Mouse (Mus musculus): ENCODE results near the gene Usp31. TPM values are rescaled to one million over a fixed set of nuclear protein-coding genes. Genes with fewer than 3 reads are reported as not detected.

Gene Usp31
- polyA plus RNA-seq (2012; rRNA removed), result 5.5 and 6.6 TPM in 2 replicates

DNA sequence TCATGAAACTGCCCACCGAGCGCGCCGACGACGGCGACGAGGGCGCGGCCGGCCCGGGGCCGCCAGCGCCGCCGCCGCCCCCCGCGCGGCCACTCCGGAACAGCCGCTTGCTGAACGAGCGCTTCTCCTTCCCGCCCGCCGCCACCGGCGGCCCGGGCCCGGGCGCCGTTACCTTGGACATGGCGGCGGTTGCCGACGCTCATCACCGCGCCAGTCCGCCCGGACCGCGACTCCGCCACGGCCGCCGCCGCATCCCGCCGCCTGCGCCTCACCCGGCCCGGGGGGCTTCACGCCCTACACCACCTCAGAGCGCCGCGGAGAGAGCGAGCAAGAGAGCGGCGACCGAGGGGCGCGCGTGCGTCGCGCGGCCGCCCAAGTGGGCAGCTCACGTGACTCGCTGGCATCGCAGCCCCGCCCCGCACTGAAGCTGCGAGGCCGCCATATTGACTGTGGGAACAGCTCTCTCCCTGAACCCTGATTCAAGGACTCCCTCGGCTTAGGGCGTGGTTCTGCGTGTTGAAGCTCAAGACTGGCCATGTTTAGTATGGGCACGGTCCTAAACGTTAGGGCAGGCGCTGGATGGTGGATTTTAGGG is at the start of gene Usp31:
Gene Usp31 (minus strand): TSS at position 181 of the 595 bp plus-strand sequence.
- under 1% methylated on average over 67 of the region's 82 CpGs for WGBS
- peak; percentile 92 for DNase-seq
- peak; percentile 46; the same call in 1 of the 2 replicates for TF ChIP-seq POLR2A (IDR thresholded peaks at IDR 0.05; ENCODE audit: borderline replicate concordance, extremely low read depth, low read depth, low read length)
- TF ChIP-seq CTCF (IDR thresholded peaks at IDR 0.05; ENCODE audit: insufficient read depth, low read length), result no peak
- H3K4me3 ChIP-seq (replicated peaks; ENCODE audit: extremely low read depth, low read depth, low read length), result peak within 1 kb of the TSS; percentile 79
- no peaks in the 10 kb centered on the region; the same call in 1 of the 2 replicates for H3K4me1 ChIP-seq (ENCODE audit: control insufficient read depth, insufficient read depth, low read length)

DNA sequence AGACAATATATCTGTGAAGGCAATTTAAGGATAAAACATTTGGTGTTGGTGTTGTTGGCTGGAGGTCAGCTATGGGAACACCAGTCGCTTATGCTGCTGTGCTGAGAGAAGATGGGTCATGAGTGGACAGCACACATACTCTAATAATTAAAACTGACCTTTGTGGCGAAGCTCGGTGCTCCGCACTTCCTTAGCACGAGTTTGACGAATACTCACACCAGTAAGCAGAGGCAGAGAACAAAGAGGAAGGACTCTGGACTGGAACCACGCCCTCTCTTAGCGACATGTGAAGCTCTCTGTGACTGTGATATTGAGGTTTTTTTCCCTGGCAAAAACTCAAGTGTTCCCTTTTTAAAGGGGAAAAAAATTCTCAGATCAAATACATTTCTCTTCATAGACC is 47.7 kb upstream of the Usp31 start:
- 38% methylated on average over 8 of the region's 8 CpGs for WGBS
- no peak overlapping the region for H3K4me3 ChIP-seq (replicated peaks; ENCODE audit: extremely low read depth, low read depth, low read length)
- DNase-seq, result no peak
- TF ChIP-seq CTCF (IDR thresholded peaks at IDR 0.05; ENCODE audit: insufficient read depth, low read length), result no peak
- no peak for TF ChIP-seq POLR2A (IDR thresholded peaks at IDR 0.05; ENCODE audit: borderline replicate concordance, extremely low read depth, low read depth, low read length)
- H3K4me1 ChIP-seq (ENCODE audit: control insufficient read depth, insufficient read depth, low read length), result no peaks in the 10 kb centered on the region

DNA sequence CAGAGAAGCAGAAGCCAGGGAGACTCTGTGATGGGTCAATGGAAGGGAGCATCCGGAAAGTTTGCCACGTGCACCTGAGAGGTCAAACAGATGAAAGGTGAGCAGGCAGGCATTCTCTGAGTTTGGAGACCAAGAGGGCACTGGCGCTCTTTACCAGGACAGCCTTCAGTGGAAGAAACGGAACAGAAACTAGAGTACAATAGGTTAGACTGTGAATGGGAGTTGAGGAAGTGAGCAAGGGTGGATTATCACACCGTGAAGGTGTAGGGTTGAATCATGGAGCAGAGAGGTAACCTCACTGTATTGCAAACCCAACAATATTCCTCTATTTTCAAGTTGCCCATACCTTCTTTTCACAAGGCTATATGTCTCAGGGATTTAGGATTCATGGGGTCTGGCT is 43.2 kb upstream of the Usp31 start:
- TF ChIP-seq CTCF (IDR thresholded peaks at IDR 0.05; ENCODE audit: insufficient read depth, low read length), result no peak
- no peak for TF ChIP-seq POLR2A (IDR thresholded peaks at IDR 0.05; ENCODE audit: borderline replicate concordance, extremely low read depth, low read depth, low read length)
- Histone ChIP-seq H3K4me3 (replicated peaks; ENCODE audit: extremely low read depth, low read depth, low read length) (no peak overlapping the region), H3K4me1 (ENCODE audit: control insufficient read depth, insufficient read depth, low read length) (no peaks in the 10 kb centered on the region)
- 75% methylated on average over 5 of the region's 5 CpGs for WGBS
- no peak for DNase-seq

DNA sequence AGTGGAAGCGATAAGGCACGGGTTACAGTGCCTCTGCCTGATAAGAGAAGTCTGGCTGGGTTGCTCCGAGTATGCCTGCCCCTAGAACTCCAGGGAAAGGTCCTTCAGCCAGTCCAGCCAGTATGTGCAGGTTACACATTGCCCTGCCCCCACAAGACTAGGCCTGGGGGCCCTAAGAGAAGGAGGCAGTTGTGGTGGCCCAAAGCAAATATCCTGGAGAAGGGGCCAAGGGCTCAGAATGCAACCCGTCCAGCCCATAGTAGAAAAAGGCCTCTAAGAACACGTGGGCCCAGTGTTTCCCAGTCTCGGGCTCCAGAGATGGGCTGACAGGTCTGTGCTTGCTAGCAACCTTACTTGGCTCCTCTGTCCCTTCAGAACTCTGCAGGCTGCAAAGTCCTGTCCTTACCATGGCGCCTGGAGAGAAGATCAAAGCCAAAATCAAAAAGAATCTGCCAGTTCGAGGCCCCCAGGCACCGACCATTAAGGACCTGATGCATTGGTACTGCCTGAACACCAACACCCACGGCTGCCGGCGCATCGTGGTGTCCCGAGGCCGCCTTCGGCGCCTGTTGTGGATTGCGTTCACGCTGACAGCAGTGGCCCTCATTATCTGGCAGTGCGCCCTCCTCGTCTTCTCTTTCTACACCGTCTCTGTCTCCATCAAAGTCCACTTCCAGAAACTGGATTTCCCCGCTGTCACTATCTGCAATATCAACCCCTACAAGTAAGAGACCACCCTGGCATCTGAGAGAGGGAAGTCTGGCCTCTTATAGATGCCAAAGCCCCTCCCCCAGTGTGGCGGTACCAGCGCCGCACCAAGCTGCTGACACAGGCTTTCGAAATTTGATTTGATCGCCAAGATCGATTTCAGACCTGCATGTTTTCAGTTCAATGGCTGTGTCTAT is 30.7 kb upstream of the Usp31 start:
- TF ChIP-seq POLR2A (IDR thresholded peaks at IDR 0.05; ENCODE audit: borderline replicate concordance, extremely low read depth, low read depth, low read length) (no peak), CTCF (IDR thresholded peaks at IDR 0.05; ENCODE audit: insufficient read depth, low read length) (no peak)
- WGBS, result 50% methylated on average over 29 of the region's 29 CpGs
- Histone ChIP-seq H3K4me1 (ENCODE audit: control insufficient read depth, insufficient read depth, low read length) (0 out of 2 replicates have a peak, but pooled peaks cover 2% of the 10 kb centered on the region), H3K4me3 (replicated peaks; ENCODE audit: extremely low read depth, low read depth, low read length) (no peak overlapping the region)
- peak; percentile 25 for DNase-seq

DNA sequence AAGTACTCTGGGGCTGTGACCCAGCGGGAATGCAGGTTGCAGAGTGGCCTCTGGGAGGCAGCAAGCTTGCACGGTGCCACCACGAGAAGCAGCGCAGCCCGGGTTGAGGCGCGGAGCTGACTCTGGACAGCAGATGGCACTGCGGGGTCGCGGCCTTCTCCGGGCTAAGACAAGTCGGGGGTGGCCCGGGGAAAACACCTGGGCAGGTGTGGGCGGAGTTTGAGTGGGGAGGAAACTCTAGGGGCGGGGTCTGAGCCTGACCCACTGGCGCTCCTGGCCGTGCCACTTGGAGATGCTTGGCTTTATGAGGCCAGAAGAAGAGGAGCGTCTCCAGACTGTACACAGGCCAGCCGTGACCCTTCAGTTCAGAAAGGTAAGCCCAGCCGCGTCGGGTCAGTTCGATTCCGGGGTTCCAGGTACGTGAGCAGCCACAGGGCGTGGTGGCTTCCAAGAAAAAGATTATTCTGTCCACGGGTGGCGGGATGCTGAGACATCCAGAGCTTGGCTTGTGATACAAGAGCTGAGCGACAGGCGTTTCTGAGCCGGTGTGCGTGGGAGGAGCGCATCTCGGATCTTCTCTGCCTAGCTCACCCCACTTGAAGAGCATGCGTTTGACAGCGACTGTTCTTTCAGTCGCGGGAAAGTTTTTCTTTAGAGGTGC is 27.2 kb upstream of the Usp31 start, which contains the start of gene Scnn1g:
Gene Scnn1g (plus strand): TSS at position 309 of the 661 bp plus-strand sequence.
- 3% methylated on average over 38 of the region's 38 CpGs for WGBS
- Histone ChIP-seq H3K4me1 (ENCODE audit: control insufficient read depth, insufficient read depth, low read length) (0 out of 2 replicates have a peak, but pooled peaks cover 2% of the 10 kb centered on the region), H3K4me3 (replicated peaks; ENCODE audit: extremely low read depth, low read depth, low read length) (peak within 1 kb of the TSS; percentile 63)
- DNase-seq, result peak; percentile 88
- TF ChIP-seq POLR2A (IDR thresholded peaks at IDR 0.05; ENCODE audit: borderline replicate concordance, extremely low read depth, low read depth, low read length), result peak; percentile 44; the same call in 1 of the 2 replicates
- peak; percentile 74 for TF ChIP-seq CTCF (IDR thresholded peaks at IDR 0.05; ENCODE audit: insufficient read depth, low read length)

DNA sequence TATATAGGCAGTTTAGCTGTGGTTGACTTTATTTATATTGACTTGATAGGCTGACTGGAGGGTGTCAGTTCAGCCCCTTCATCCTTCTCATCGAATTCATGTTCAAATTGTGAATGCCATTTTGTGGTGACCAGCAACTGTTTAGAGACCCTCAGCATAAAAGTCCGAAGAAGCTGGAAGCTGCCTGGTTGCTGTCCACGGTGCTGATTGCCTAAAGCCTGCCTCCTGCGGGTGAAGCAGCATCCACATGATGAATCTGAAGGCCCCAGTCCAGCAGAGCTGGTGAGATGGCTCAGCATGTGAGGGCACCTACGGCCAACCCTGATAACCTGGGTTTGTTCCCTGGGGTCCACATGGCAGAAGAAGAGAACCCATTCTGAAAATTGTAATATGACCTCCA is 23.2 kb upstream of the Usp31 start:
- DNase-seq, result peak; percentile 25
- TF ChIP-seq POLR2A (IDR thresholded peaks at IDR 0.05; ENCODE audit: borderline replicate concordance, extremely low read depth, low read depth, low read length), result no peak
- TF ChIP-seq CTCF (IDR thresholded peaks at IDR 0.05; ENCODE audit: insufficient read depth, low read length), result peak; percentile 34; the same call in 1 of the 2 replicates
- 16% methylated on average over 5 of the region's 5 CpGs for WGBS
- 0 out of 2 replicates have a peak, but pooled peaks cover 2% of the 10 kb centered on the region for H3K4me1 ChIP-seq (ENCODE audit: control insufficient read depth, insufficient read depth, low read length)
- H3K4me3 ChIP-seq (replicated peaks; ENCODE audit: extremely low read depth, low read depth, low read length), result no peak overlapping the region

DNA sequence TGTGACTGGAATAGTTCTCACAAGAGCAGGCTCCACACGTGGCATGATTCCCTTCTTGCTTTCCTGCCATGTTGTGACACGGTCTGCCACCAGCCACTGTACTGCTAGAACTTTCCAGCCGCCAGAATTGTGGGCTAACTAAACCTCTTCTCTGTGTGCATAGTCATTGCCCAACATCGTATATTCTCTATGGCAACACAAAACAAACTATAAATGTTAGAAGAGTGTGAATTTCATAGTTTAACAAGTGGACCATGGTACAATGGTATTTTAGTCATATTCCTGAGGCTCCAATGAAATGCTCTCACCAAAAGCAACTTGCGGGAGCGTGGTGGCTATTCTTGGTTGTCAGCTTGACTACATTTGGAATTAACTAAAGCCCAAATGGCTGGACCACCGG is 10.0 kb upstream of the Usp31 start:
- TF ChIP-seq POLR2A (IDR thresholded peaks at IDR 0.05; ENCODE audit: borderline replicate concordance, extremely low read depth, low read depth, low read length) (no peak), CTCF (IDR thresholded peaks at IDR 0.05; ENCODE audit: insufficient read depth, low read length) (no peak)
- no peak overlapping the region for H3K4me3 ChIP-seq (replicated peaks; ENCODE audit: extremely low read depth, low read depth, low read length)
- H3K4me1 ChIP-seq (ENCODE audit: control insufficient read depth, insufficient read depth, low read length), result no peaks in the 10 kb centered on the region
- DNase-seq, result no peak
- 64% methylated on average over 7 of the region's 7 CpGs for WGBS

DNA sequence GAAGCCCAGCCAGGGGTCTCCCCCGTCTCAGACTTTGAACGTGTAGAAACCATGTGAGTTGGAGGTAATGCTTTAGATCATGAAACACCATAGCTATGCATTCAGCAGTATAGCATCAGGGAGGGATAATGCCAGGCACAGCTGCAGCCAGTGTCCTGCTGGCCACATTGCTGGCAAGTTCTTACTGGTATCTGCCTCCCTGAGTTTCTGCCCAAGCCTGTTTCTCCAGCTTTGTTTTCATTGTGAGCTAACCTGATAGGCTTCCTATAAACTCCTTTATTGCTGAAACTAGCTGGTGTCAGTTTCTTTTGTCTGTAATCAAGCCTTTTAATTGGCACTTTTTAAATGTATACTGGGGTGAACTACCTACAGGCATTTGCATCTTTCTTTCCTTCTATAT is 4.1 kb upstream of the Usp31 start:
- DNase-seq, result no peak
- WGBS, result 51% methylated on average over 2 of the region's 2 CpGs
- Histone ChIP-seq H3K4me1 (ENCODE audit: control insufficient read depth, insufficient read depth, low read length) (no peaks in the 10 kb centered on the region), H3K4me3 (replicated peaks; ENCODE audit: extremely low read depth, low read depth, low read length) (no peak overlapping the region)
- TF ChIP-seq POLR2A (IDR thresholded peaks at IDR 0.05; ENCODE audit: borderline replicate concordance, extremely low read depth, low read depth, low read length) (no peak), CTCF (IDR thresholded peaks at IDR 0.05; ENCODE audit: insufficient read depth, low read length) (no peak)
